Mouse (Mus musculus) bone marrow macrophage, adult 2 months (primary cell): Measurements from ENCODE around the gene Tbc1d13.
"Not testable (repeated sequence)": the region's sequence is repeated elsewhere in the genome, so short reads cannot be mapped to it uniquely, and the experiment has no call there.

Source experiments
- CTCF ChIP-seq: IDR thresholded peaks from 2 replicates; pipeline ENCODE4 v1.5.1; 2012; ENCODE audit warnings: low read depth, mild to moderate bottlenecking, low read length, moderate library complexity
- POLR2A ChIP-seq: IDR thresholded peaks from 2 replicates; pipeline ENCODE4 v1.6.1; 2012; ENCODE audit warnings: mild to moderate bottlenecking, low read depth, low read length, borderline replicate concordance

GRCm38 (mm10) chr2:30178711-30179110 is 45.2 kb downstream of the Tbc1d13 start:
- not testable (repeated sequence) for TF ChIP-seq CTCF, POLR2A
